Mouse (Mus musculus): ENCODE data around the gene Slc22a16. TPM values are rescaled to one million over a fixed set of nuclear protein-coding genes. Genes with fewer than 3 reads are reported as not detected.

Slc22a16 gene
- not detected in 2 replicates for polyA plus RNA-seq (2014; fragmentation: Nextera tagmentation; extraction: Ambion mirVana)

DNA sequence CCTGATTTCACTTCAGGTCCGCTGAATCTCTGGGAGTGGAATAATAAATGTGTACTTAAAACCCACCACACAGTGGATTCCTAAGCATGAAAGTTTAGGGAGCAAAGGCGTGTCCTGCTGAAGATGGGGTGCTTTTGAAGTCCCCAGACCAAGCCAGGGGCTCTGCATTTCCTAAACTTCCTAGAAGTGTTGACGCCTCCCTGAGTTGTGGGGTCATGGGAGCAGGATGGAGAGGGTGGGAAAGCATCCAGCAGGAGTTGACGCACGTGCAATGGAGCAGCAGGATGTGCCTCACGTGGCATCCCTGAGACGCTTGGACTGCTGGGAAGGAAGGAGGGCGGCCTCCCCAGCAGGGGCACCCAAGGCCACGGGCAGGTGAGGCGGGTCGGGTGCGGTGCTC is at the start of gene Slc22a16:
Slc22a16 (plus strand) TSS at position 301 of the 400 bp plus-strand sequence.
- no peaks in the 10 kb centered on the region for H3K4me1 ChIP-seq (ENCODE audit: control insufficient read depth, insufficient read depth, low read length)
- no peaks in the 10 kb centered on the region for H3K27me3 ChIP-seq (ENCODE audit: control insufficient read depth, insufficient read depth, low read length)
- no peaks in the 10 kb centered on the region for H3K36me3 ChIP-seq (ENCODE audit: control insufficient read depth, insufficient read depth, low read length)
- H3K4me3 ChIP-seq (ENCODE audit: low read depth, low read length): no peak within 1 kb of the TSS
- no peak within 1 kb of the TSS for H3K4me2 ChIP-seq (replicated peaks; ENCODE audit: low read depth, low read length)
- no peak within 1 kb of the TSS for H3K27ac ChIP-seq (ENCODE audit: low read length)
- ATAC-seq (ENCODE audit: insufficient number of reproducible peaks, insufficient read depth, low FRiP score, low read depth): no peak
- WGBS: 91% methylated on average over 12 of the region's 12 CpGs
- no peak within 1 kb of the TSS for H3K9ac ChIP-seq (replicated peaks; ENCODE audit: low read depth, low read length)
- H3K9me3 ChIP-seq (ENCODE audit: control insufficient read depth, low read depth, low read length): no peaks in the 10 kb centered on the region

DNA sequence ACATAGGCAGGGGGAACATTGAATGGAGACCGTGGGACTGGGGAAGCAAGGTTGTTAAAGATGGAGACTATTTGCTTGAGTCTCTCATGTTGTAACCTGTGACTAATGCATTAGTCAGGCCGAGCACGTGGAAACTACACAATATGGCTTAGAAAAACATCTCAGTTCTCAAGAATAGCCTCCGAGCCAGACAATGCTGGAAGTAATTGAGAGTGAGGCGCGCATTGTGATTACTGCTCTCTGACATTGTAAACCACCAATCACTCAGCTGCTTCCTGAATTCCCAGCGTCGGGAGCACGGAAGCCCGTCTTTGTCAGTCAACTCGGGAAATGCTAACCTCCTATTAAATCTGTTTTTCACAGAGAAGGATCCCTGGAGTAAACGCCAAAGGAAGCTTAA is 48.6 kb upstream of the Slc22a16 start:
- Histone ChIP-seq H3K9me3 (ENCODE audit: control insufficient read depth, low read depth, low read length) (no peaks in the 10 kb centered on the region), H3K36me3 (ENCODE audit: control insufficient read depth, insufficient read depth, low read length) (no peaks in the 10 kb centered on the region), H3K27ac (ENCODE audit: low read length) (no peak overlapping the region), H3K4me2 (replicated peaks; ENCODE audit: low read depth, low read length) (no peak overlapping the region), H3K4me3 (ENCODE audit: low read depth, low read length) (no peak overlapping the region), H3K9ac (replicated peaks; ENCODE audit: low read depth, low read length) (no peak overlapping the region), H3K27me3 (ENCODE audit: control insufficient read depth, insufficient read depth, low read length) (no peaks in the 10 kb centered on the region), H3K4me1 (ENCODE audit: control insufficient read depth, insufficient read depth, low read length) (peaks cover 7% of the 10 kb centered on the region; the same call in 1 of the 2 replicates)
- 31% methylated on average over 12 of the region's 12 CpGs for WGBS
- no peak for ATAC-seq (ENCODE audit: insufficient number of reproducible peaks, insufficient read depth, low FRiP score, low read depth)

DNA sequence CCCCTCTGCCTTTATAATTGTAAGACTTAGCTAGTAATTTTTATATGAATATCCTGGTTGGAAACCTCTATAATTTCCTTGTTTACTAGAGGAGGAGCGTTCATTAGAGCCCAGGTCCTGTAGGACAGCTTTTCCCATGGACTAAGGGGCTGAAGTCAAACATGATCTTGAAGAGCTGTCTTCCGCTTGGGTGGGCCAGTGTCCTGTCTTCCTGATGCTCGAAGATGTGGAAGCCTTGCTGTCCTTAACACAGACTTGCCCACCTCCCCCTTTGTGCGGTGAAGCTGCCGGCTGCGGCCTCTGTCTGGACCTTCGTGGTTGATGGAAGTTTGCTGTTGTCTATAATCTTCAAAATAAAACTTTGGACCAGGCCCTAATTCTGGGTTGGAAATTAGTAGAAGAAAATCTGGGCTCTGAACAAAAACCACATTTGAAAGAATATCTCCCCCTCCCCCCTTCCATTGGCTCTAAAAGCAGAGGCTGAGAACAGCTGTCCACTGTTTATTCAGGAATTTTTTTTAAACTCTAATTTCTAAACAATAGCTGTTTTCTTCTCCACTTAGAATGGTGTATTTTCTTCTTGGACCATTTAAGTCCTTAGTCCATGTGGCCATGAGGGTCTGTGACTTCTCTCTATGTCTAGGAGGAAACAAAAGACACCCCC is 46.7 kb upstream of the Slc22a16 start:
- Histone ChIP-seq H3K9me3 (ENCODE audit: control insufficient read depth, low read depth, low read length) (no peaks in the 10 kb centered on the region), H3K36me3 (ENCODE audit: control insufficient read depth, insufficient read depth, low read length) (no peaks in the 10 kb centered on the region), H3K4me1 (ENCODE audit: control insufficient read depth, insufficient read depth, low read length) (peaks cover 7% of the 10 kb centered on the region; the same call in 1 of the 2 replicates), H3K9ac (replicated peaks; ENCODE audit: low read depth, low read length) (no peak overlapping the region), H3K4me3 (ENCODE audit: low read depth, low read length) (no peak overlapping the region), H3K27ac (ENCODE audit: low read length) (peak overlapping the region; percentile 72), H3K4me2 (replicated peaks; ENCODE audit: low read depth, low read length) (no peak overlapping the region), H3K27me3 (ENCODE audit: control insufficient read depth, insufficient read depth, low read length) (no peaks in the 10 kb centered on the region)
- 0 out of 2 replicates have a peak, but pooled peaks have one; percentile 36 for ATAC-seq (ENCODE audit: insufficient number of reproducible peaks, insufficient read depth, low FRiP score, low read depth)
- WGBS: 45% methylated on average over 7 of the region's 7 CpGs

DNA sequence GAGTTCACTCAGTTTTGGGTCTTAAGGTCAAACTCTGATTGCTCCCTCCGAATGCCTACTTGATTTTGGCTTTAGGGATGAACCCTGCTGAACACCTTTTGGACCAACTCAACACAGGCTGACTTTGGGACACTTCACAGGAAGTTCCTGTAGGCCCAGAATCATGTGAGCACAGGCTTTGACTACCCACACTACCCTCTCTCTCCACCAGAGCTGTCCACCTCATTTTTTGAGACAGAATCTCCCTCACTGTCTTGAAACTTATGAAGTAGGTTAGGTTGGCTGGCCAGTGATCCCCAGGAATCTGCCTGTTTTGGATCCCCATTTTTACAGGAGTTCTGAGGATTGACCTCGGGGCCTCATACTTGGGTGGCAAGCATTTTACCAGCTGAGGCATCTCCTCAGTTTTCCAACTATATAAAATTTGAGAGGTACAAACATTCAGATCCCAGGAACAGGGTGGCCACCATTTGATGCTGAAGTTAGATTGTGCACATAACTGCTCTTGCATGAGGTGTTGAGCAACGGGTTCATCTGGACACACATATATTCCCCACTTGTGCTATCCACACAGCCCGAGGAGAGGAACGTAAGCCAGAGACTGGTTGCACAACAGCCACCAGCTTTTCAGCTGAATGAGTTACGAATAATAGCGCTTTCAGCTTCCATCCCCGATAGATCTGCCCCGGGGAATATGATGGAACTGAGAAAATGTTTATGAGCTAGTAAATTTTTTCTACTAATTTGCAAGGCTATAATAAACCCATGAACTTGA is 45.9 kb upstream of the Slc22a16 start:
- 78% methylated on average over 9 of the region's 9 CpGs for WGBS
- Histone ChIP-seq H3K4me1 (ENCODE audit: control insufficient read depth, insufficient read depth, low read length) (peaks cover 7% of the 10 kb centered on the region; the same call in 1 of the 2 replicates), H3K36me3 (ENCODE audit: control insufficient read depth, insufficient read depth, low read length) (no peaks in the 10 kb centered on the region), H3K9me3 (ENCODE audit: control insufficient read depth, low read depth, low read length) (no peaks in the 10 kb centered on the region), H3K27me3 (ENCODE audit: control insufficient read depth, insufficient read depth, low read length) (no peaks in the 10 kb centered on the region), H3K4me3 (ENCODE audit: low read depth, low read length) (no peak overlapping the region), H3K27ac (ENCODE audit: low read length) (peak overlapping the region; percentile 72), H3K9ac (replicated peaks; ENCODE audit: low read depth, low read length) (no peak overlapping the region), H3K4me2 (replicated peaks; ENCODE audit: low read depth, low read length) (no peak overlapping the region)
- ATAC-seq (ENCODE audit: insufficient number of reproducible peaks, insufficient read depth, low FRiP score, low read depth): no peak

- no peak overlapping the region for H3K4me2 ChIP-seq (replicated peaks; ENCODE audit: low read depth, low read length)
- no peak for ATAC-seq (ENCODE audit: insufficient number of reproducible peaks, insufficient read depth, low FRiP score, low read depth)
Observed at GRCm38 (mm10) chr10:40524991-40525390, 45.1 kb upstream of the Slc22a16 start.

GRCm38 (mm10) chr10:40525616-40526155 is 44.5 kb upstream of the Slc22a16 start:
- 62% methylated on average over 9 of the region's 9 CpGs for WGBS
- Histone ChIP-seq H3K4me1 (ENCODE audit: control insufficient read depth, insufficient read depth, low read length) (peaks cover 7% of the 10 kb centered on the region; the same call in 1 of the 2 replicates), H3K27ac (ENCODE audit: low read length) (no peak overlapping the region), H3K4me2 (replicated peaks; ENCODE audit: low read depth, low read length) (no peak overlapping the region), H3K36me3 (ENCODE audit: control insufficient read depth, insufficient read depth, low read length) (no peaks in the 10 kb centered on the region), H3K27me3 (ENCODE audit: control insufficient read depth, insufficient read depth, low read length) (no peaks in the 10 kb centered on the region), H3K4me3 (ENCODE audit: low read depth, low read length) (no peak overlapping the region), H3K9me3 (ENCODE audit: control insufficient read depth, low read depth, low read length) (no peaks in the 10 kb centered on the region), H3K9ac (replicated peaks; ENCODE audit: low read depth, low read length) (no peak overlapping the region)
- ATAC-seq (ENCODE audit: insufficient number of reproducible peaks, insufficient read depth, low FRiP score, low read depth): no peak

More at GRCm38 (mm10) chr10:40524991-40525390, 45.1 kb upstream of the Slc22a16 start:
- H3K36me3 ChIP-seq (ENCODE audit: control insufficient read depth, insufficient read depth, low read length): no peaks in the 10 kb centered on the region
- H3K9me3 ChIP-seq (ENCODE audit: control insufficient read depth, low read depth, low read length): no peaks in the 10 kb centered on the region
- 30% methylated on average over 10 of the region's 10 CpGs for WGBS
- no peak overlapping the region for H3K9ac ChIP-seq (replicated peaks; ENCODE audit: low read depth, low read length)
- peaks cover 7% of the 10 kb centered on the region; the same call in 1 of the 2 replicates for H3K4me1 ChIP-seq (ENCODE audit: control insufficient read depth, insufficient read depth, low read length)
- H3K27me3 ChIP-seq (ENCODE audit: control insufficient read depth, insufficient read depth, low read length): no peaks in the 10 kb centered on the region
- H3K4me3 ChIP-seq (ENCODE audit: low read depth, low read length): no peak overlapping the region
- H3K27ac ChIP-seq (ENCODE audit: low read length): no peak overlapping the region

- H3K27ac ChIP-seq (ENCODE audit: low read length): no peak overlapping the region
Observed at GRCm38 (mm10) chr10:40526301-40526761, 43.8 kb upstream of the Slc22a16 start.

DNA sequence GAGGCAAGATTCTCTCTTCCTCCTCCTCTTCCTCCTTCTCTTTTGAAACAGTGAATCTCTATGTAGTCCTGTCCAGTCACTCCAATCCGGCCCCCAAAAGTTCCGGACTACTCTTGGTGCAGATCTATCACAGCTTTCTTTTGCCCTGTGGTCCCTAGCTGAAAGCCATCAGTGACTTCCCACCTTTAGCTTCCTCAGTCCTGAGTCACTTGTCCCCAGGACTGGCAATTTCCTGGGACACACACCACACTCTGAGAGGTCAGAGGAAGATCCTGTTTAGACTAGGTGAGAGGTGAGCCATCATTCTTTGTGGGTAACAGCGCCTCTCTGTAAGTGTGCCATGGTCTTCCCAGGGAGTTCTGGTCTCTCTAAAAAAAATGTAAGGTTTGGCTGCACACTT is 43.1 kb upstream of the Slc22a16 start:
- no peak overlapping the region for H3K4me3 ChIP-seq (ENCODE audit: low read depth, low read length)
- ATAC-seq (ENCODE audit: insufficient number of reproducible peaks, insufficient read depth, low FRiP score, low read depth): no peak
- H3K9ac ChIP-seq (replicated peaks; ENCODE audit: low read depth, low read length): no peak overlapping the region
- H3K27ac ChIP-seq (ENCODE audit: low read length): no peak overlapping the region
- H3K9me3 ChIP-seq (ENCODE audit: control insufficient read depth, low read depth, low read length): no peaks in the 10 kb centered on the region
- peaks cover 7% of the 10 kb centered on the region; the same call in 1 of the 2 replicates for H3K4me1 ChIP-seq (ENCODE audit: control insufficient read depth, insufficient read depth, low read length)
- no peaks in the 10 kb centered on the region for H3K27me3 ChIP-seq (ENCODE audit: control insufficient read depth, insufficient read depth, low read length)
- WGBS: 76% methylated on average over 3 of the region's 3 CpGs
- no peaks in the 10 kb centered on the region for H3K36me3 ChIP-seq (ENCODE audit: control insufficient read depth, insufficient read depth, low read length)
- no peak overlapping the region for H3K4me2 ChIP-seq (replicated peaks; ENCODE audit: low read depth, low read length)

More at GRCm38 (mm10) chr10:40526301-40526761, 43.8 kb upstream of the Slc22a16 start:
- Histone ChIP-seq H3K9ac (replicated peaks; ENCODE audit: low read depth, low read length) (no peak overlapping the region), H3K36me3 (ENCODE audit: control insufficient read depth, insufficient read depth, low read length) (no peaks in the 10 kb centered on the region), H3K4me3 (ENCODE audit: low read depth, low read length) (no peak overlapping the region), H3K9me3 (ENCODE audit: control insufficient read depth, low read depth, low read length) (no peaks in the 10 kb centered on the region), H3K27me3 (ENCODE audit: control insufficient read depth, insufficient read depth, low read length) (no peaks in the 10 kb centered on the region), H3K4me1 (ENCODE audit: control insufficient read depth, insufficient read depth, low read length) (peaks cover 7% of the 10 kb centered on the region; the same call in 1 of the 2 replicates), H3K4me2 (replicated peaks; ENCODE audit: low read depth, low read length) (no peak overlapping the region)
- WGBS: 71% methylated on average over 8 of the region's 8 CpGs
- ATAC-seq (ENCODE audit: insufficient number of reproducible peaks, insufficient read depth, low FRiP score, low read depth): no peak

Measured in stomach, embryonic 14.5 days (tissue).